Mouse (Mus musculus) lung, adult 2 months (tissue): ENCODE data around the gene Krtap9-5.

ENCODE experiments used
- CTCF ChIP-seq: fragments of 200-500 bp; IDR thresholded peaks from 2 replicates; pipeline ENCODE4 v1.5.1; 2011; ENCODE audit warnings: mild to moderate bottlenecking, low read length, control low read depth; ENCODE audit not compliant: insufficient read depth
- POLR2A ChIP-seq: fragments of 200-500 bp; IDR thresholded peaks from 2 replicates; pipeline ENCODE4 v1.6.1; 2011; ENCODE audit warnings: low read depth, mild to moderate bottlenecking, control low read depth, low read length, borderline replicate concordance; ENCODE audit errors: extremely low read depth

DNA sequence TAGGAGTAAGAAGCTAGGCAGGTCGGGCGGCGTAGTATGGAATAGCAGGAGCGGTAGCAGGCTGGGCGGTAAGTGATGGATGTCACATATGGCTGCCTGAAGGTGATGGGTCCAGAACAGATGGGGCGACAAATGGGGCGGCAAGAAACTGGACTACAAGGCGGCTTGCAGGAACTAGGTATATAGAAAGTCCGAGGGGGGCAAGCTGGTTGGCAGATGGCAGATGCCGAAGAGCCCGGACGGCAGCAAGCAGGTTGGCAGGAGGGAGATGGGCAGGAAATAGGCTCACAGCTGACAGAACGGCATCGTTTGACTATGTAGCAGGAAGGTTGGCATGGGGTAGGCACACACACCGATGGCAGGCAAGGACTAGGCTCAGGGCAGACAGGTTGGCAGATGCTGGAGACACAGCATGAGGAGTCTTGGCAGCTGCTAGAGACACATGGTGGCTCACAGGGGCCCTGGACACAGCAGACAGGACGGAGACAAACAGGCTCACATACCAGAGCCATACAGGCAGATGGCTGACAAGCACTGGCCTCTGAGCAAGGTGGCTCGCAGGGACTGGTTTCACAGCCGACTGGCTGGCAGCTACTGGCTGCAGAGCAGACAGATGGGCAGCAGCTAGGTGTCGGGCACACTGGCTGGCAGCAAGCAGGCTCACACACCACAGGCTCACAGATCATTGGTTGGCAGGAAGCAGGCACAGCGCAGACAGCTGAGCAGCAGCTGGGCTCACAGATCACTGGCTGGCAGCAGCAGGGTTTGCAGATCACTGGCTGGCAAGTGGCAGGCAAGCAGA, 37.2 kb downstream of the Krtap9-5 start:
- no peak for TF ChIP-seq CTCF
- no peak for TF ChIP-seq POLR2A
